Mouse (Mus musculus) erythroblast, adult 5-6 weeks (primary cell): ENCODE measurements around the gene Anln. TPM values are rescaled to one million over a fixed set of nuclear protein-coding genes. Genes with fewer than 3 reads are reported as not detected.
"Not testable (repeated sequence)": the region's sequence is repeated elsewhere in the genome, so short reads cannot be mapped to it uniquely, and the experiment has no call there.

ENCODE experiments used
- ATAC-seq: replicated peaks from 2 replicates; pipeline ENCODE4 v1.8.0; 2016; ENCODE audit warnings: moderate number of reproducible peaks, mild to moderate bottlenecking, moderate TSS enrichment, inconsistent platforms; ENCODE audit not compliant: poor library complexity, low FRiP score, severe bottlenecking
- total RNA-seq, 2 experiments: library from RNA; stranded (forward) in 1 of 2; stranded (reverse) in 1 of 2; fragments of 150-400 nt in 1 of 2; fragments of 200-764, 138-1000 nt in 1 of 2; gene quantifications; 2 replicates each; pipeline versions ENCODE4 v1.2.3 to v1.2.4; 2015 to 2017; ENCODE audit warnings: low replicate concordance in 2 of 2

Gene Anln
- total RNA-seq (2015; ENCODE audit: low replicate concordance): 43.7 and 47.1 TPM in 2 replicates
- 35.8 and 68.9 TPM in 2 replicates for total RNA-seq (2017; ENCODE audit: low replicate concordance)

- ATAC-seq: peak; percentile 89
These were observed at the start of gene Anln for GRCm38 (mm10) chr9:22389021-22389476. Anln (minus strand) TSS chr9:22389188.

DNA sequence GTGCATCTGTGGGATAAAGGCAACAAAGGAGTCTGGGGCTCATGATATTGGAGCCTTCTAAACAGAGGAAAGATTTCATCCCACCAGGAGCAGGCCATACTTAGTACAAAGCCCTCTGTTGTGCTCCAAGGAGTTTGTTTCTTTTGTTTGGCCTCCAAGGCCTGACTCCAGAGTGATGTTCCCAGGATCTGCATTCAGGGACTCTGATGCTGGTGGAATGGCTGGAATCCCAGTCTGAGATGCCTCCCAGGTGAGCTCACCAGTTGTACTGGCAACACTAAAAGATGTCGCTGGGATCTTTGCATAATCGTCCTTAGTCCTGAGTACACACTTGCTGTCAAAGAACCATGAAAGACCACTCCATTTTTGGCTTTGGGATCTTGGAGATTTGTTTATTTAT lies 45.1 kb upstream of the Anln start:
- no peak for ATAC-seq

DNA sequence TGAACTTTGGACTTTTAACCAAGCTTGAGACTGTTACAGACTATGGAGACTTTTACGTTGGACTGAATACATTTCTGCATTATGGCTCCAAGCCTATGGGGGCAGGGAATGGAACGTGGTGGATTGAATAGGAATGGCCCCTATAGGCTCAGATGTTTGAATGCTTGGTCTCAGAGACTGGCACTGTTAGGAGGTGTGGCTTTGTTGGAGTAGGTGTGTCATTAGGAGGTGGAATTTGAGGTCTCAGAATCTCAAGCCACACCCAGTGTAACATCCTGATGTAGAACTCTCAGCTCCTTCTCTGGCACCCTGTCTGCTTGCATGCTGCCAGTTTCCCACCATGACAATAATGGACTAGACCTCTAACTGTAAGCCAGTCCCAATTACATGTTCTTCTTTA lies 44.2 kb upstream of the Anln start:
- no peak for ATAC-seq

DNA sequence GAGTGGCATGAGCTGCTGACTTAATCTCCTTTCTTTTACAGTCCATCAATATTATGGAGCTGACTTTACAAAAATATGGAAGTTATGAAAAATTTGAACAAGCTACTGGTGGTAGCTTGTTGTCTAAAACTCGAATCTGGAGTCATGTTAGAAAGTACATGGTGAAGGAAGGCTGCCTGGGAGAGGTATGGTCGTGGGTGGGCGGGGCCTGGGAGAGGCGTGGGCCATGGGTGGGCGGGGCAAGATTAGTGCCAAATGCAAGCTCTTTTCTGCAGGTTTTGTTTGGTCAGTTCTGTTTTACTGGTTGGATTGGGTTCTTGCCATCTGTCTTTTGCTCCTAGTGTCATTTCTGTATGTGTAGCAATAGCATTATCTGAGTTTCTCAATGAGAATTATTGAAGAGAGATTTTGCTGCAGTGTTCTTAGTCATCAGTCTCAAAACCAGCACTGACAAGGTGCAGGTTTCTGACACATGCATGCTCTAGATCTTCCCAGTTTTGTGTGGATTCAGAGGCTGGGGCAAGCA lies 41.4 kb upstream of the Anln start:
- ATAC-seq: peak; percentile 72; the same call in 1 of the 2 replicates

GRCm38 (mm10) chr9:22429533-22430241 lies 40.7 kb upstream of the Anln start:
- ATAC-seq: peak; percentile 53

DNA sequence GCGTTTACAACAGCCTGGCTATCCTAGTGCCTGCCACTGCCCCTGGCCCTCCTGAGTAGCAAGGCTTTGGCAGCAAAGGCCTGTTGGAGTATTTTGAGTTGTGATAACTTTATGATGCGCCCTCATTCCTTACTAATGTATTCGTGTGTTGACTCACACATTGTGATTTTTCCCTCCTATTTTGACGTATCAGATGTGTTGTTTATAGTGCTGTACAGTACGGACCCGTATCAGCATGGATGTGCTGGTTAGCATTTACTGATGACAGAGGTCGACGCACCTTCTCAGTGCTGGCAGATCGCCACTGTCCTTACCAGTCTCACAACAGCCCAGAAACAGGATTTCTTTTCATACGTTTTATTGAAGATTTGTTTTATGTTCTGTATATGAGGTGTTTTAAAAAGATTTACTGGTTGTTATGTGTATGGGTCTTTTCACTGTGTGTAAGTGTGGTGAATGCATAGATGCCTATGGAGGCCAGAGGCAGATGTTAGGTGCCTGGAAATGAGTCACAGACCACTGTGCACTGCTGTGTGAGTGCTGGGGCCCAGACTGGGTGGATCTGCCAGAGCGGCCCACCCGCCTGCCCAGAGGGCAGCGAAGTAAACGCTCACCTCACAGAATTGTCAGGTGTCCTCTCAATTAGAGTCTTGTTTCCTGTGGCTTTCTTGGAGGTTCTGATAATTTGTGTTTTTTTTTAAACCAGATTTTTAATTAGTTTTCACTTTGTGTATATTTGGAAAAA lies 39.9 kb upstream of the Anln start:
- ATAC-seq: no peak

DNA sequence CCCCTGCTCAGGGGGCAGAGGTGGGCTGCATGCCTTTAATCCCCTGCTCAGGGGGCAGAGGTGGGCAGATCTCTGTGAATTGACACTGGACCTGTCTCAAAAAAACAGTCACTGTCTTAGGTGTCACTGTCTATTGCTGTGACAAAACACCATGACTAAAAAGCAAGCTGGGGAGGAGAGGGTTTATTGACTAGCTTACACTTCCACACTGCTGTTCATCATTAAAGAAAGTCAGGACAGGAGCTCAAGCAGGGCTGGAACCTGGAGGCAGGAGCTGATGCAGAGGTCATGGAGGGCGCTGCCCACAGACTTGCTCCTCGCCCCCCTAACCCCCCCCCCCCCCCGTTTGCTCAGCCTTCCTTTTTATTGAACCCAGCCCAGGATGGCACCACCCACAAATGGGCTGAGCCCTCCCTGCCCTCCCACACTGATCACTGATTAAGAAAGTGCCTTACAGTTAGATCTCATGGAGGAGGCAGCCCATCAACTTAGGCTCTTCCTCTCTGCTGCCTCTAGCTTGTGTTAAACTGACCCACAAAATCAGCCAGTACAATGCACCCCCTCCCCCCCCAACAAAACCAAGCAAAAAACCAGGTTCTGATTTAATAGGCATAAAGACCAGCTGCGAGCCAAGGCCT lies 39.2 kb upstream of the Anln start:
- no peak for ATAC-seq

DNA sequence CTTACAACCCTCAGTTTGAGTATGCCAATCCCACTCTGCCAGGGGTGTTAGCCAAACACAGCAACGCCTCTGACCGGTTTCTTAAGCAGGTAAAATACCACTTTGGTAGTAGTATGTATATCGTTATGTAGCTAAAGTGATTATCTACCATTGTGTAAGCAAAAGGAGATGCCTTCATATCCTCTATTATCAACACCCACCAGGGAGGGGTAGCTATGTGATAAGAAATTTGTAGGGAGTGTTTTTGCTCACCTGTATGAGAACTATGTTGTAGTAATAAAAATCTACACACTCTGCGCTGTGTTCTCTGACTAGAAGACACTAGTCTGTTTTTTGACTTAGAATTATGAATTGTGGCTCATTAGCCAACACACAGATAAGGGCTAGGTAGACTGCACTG lies 35.7 kb upstream of the Anln start:
- no peak for ATAC-seq

DNA sequence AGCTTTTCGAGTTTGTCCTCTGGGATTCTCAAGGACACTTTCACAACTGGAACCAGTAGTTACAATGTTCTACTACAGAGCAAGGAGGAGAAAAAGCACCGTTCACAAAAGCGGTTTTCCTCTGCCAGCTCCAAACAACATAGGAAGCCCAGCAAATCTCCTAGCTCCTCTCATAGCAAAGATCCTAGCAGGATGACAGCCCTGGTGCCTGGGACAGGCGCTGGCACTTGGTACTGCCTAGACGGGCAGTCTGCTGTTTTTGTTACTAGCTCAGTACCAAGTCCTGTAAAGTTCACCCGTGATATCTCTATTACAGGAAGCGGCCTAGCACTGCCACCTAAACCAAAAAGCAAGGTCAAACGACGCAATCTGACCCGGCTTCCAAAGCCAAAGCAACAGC lies 35.2 kb upstream of the Anln start:
- ATAC-seq: no peak

- ATAC-seq: no peak
These were observed 34.5 kb upstream of the Anln start for GRCm38 (mm10) chr9:22423507-22423906.

DNA sequence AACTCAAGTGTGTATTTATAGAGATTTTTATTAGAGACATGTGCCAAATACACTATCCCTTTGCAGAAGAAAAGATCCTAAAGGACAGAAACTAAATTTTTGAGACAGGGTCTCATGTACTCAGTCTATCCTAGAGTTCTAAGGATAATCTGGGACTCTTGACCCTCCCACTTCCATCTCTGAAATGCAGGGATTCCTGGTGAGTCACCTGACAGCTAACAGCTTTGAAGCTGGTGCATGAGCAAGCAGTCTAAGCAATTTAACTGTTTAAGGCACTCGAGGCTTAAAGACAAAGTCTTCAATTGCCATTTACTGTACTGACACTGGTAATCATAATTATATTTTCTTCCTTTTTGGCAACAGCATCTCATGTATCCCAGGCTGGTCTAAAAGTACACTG lies 33.6 kb upstream of the Anln start:
- ATAC-seq: no peak

DNA sequence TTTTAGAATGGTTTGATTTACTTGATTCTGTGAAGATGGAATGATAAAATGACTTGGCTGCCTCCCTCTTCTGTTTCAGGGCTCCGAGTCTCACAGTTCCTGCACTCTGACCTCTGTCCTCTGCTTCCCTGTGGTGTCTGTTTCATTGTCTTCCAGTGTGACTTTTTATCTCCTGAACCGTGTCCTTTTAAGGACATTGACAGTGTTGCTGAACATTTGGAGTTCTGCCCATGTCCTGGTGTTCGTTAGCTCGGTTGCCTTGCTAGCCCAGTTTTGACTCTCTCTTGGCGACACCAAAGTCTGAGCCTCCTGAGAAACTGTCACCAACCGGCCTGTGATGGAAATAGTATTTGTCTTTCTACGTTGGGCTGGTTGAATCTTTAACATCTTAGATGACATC lies 31.5 kb upstream of the Anln start:
- no peak for ATAC-seq

DNA sequence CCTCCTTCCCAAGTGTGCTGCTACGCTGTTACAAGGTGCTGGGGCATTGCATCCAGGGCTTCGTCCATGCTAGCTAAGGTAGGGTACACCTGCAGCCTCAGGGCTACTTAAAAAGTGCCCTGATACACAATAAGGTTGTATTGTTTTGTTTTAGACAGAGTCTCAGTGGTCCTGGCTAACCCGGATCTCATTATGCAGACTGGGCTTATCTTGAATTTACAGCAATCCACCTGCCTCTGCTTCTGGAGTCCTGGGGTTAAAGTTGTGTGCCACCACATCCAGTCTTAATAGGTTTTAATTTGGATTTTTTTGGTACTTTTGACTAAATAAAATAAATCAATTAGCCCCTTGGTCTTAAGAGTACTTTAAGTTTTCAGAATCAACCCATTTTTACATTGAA lies 30.9 kb upstream of the Anln start:
- ATAC-seq: no peak

DNA sequence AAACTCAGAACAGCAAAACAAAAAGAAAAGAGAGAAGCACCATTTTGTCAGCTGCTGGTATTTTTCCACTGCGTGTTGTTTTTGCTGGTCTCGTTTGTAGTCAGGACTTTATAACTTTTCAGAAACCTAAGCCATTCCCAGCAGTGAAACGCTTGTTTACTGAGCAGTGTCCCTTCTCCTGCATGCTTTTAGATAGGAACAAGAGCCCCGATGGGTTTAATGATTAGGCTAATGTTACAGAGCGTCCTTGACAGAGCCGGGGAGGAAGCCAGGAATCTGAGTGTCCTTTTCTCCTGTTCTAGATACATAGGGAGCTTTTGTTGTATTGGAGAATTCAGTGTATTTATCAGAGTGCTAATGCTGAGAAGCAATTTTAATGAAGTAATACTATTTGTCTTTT lies 28.6 kb upstream of the Anln start:
- ATAC-seq: no peak

GRCm38 (mm10) chr9:22416187-22416586 lies 27.2 kb upstream of the Anln start:
- ATAC-seq: no peak

GRCm38 (mm10) chr9:22411002-22411857 lies 22.2 kb upstream of the Anln start, which contains the start of gene 9530077C05Rik:
9530077C05Rik (plus strand) TSS chr9:22411513.
- peak; percentile 100 for ATAC-seq

GRCm38 (mm10) chr9:22409501-22409900 lies 20.5 kb upstream of the Anln start:
- ATAC-seq: no peak

DNA sequence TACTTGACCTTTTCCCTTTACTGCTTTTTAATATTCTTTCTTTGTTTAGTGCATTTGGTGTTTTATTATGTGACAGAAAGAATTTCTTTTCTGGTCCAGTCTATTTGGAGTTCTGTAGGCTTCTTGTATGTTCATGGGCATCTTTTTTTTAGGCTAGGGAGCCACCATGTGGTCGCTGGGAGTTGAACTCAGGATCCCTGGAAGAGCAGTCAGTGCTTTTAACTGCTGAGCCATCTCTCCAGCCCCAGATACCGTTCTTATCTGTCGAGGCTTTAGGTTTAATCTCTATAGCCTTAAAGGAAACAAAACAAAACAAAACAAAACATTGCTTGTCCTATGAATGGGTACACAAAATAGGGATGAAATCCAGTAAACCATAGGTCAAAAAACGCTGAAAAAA lies 19.4 kb upstream of the Anln start:
- ATAC-seq: not testable (repeated sequence)

DNA sequence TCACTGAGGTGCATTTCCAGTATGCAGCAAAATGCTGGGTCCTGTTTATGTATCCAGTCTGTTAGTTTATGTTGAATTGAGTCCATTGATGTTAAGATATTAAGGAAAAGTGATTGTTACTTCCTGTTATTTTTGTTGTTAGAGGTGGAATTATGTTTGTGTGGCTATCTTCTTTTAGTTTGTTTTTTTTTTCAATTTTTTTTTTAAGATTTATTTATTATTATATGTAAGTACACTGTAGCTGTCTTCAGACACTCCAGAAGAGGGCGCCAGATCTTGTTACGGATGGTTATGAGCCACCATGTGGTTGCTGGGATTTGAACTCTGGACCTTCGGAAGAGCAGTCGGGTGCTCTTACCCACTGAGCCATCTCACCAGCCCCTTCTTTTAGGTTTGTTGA lies 18.6 kb upstream of the Anln start:
- not testable (repeated sequence) for ATAC-seq

- no peak for ATAC-seq
These were observed 16.4 kb upstream of the Anln start for GRCm38 (mm10) chr9:22405414-22405813.
